Mouse (Mus musculus) T-helper 1 cell (primary cell): ENCODE measurements around the gene Hemgn.

Experiments
- in situ Hi-C: fragments of 300-600 bp; cut with MboI, MseI; formaldehyde crosslinking; loops from one replicate; pipeline ENCODE4 v1.15.1; 2025; ENCODE audit warnings: high pct_unique_total_duplicates

Hemgn gene

GRCm38 (mm10) chr4:46359539-46360253 lies 53.6 kb downstream of the Hemgn start:
- in situ Hi-C loops = no loop called here

- in situ Hi-C loops = no loop called here
Observed at GRCm38 (mm10) chr4:46356351-46357133, 56.8 kb downstream of the Hemgn start.

- in situ Hi-C loops = no loop called here
Observed at GRCm38 (mm10) chr4:46353045-46353444, 60.3 kb downstream of the Hemgn start.

- in situ Hi-C loops = no loop called here
Observed at GRCm38 (mm10) chr4:46349530-46349929, 63.8 kb downstream of the Hemgn start.

GRCm38 (mm10) chr4:46348897-46349296 lies 64.4 kb downstream of the Hemgn start:
- in situ Hi-C loops = no loop called here

GRCm38 (mm10) chr4:46347580-46348515 lies 65.5 kb downstream of the Hemgn start:
- in situ Hi-C loops = no loop called here

- in situ Hi-C loops = no loop called here
Observed at GRCm38 (mm10) chr4:46347141-46347540, 66.2 kb downstream of the Hemgn start.

GRCm38 (mm10) chr4:46346221-46346620 lies 67.1 kb downstream of the Hemgn start:
- in situ Hi-C loops = no loop called here

- in situ Hi-C loops = no loop called here
Observed at GRCm38 (mm10) chr4:46345773-46346100, 67.6 kb downstream of the Hemgn start.

GRCm38 (mm10) chr4:46345056-46345772 lies 68.1 kb downstream of the Hemgn start:
- in situ Hi-C loops = no loop called here

- in situ Hi-C loops = no loop called here
Observed at GRCm38 (mm10) chr4:46344288-46344687, 69.0 kb downstream of the Hemgn start.
